In genomic region chr5:149607083-149607720, GRCm38 (mm10) we compare ENCODE assay signal across 19 mouse cellular contexts.
"Had no signal": no experiment of that assay in that cellular context is flagged by ENCODE, and none has a peak within 500 bp of the region (broad histone marks: within the 10 kb centered on the region; RNA-seq: fewer than 3 reads in every experiment).

No protein-coding gene starts in this region.

- H3K36me3 ChIP-seq: liver, embryonic 15.5 days; lung, embryonic 15.5 days; midbrain, embryonic 10.5 days; midbrain, embryonic 12.5 days; neural tube, embryonic 12.5 days had no signal

- H3K4me2 ChIP-seq: liver, embryonic 15.5 days; lung, embryonic 15.5 days; midbrain, embryonic 12.5 days; neural tube, embryonic 12.5 days had no signal

- H3K4me1 ChIP-seq: liver, embryonic 15.5 days; lung, embryonic 15.5 days had no signal

- DNase-seq: liver, postnatal 0 days; lung, adult 2 months; lung, postnatal 10 days; lung, postnatal 4 days; midbrain, embryonic 14.5 days; retina, postnatal 1 day; right cerebral cortex, adult 18-20 months; right cerebral cortex, postnatal 25 days; right cerebral cortex, postnatal 4 days; spleen, adult 18-20 months; thymus, adult 2 months; thymus, postnatal 25 days; thymus, postnatal 4 days had no signal

- H3K27me3 ChIP-seq: liver, embryonic 15.5 days; lung, embryonic 15.5 days; midbrain, embryonic 12.5 days; neural tube, embryonic 12.5 days had no signal

- ATAC-seq: liver, postnatal 0 days; midbrain, embryonic 16.5 days had no signal

- H3K27ac ChIP-seq: liver, embryonic 15.5 days; lung, embryonic 15.5 days; midbrain, embryonic 10.5 days; midbrain, embryonic 12.5 days; neural tube, embryonic 12.5 days had no signal

- H3K9ac ChIP-seq: liver, embryonic 15.5 days; liver, postnatal 0 days; lung, embryonic 15.5 days; midbrain, embryonic 12.5 days; neural tube, embryonic 12.5 days had no signal

- H3K9me3 ChIP-seq: liver, embryonic 15.5 days; lung, embryonic 15.5 days; midbrain, embryonic 10.5 days; midbrain, embryonic 12.5 days; neural tube, embryonic 12.5 days had no signal

- H3K4me3 ChIP-seq: liver, embryonic 15.5 days; lung, embryonic 15.5 days; midbrain, embryonic 10.5 days; midbrain, embryonic 12.5 days; neural tube, embryonic 12.5 days had no signal
